Mouse (Mus musculus) heart, postnatal 0 days (tissue): ENCODE data around the gene Agbl1.

ENCODE experiments used
- CTCF ChIP-seq: IDR thresholded peaks from 2 replicates; pipeline ENCODE4 v1.5.1; 2016; ENCODE audit warnings: antibody characterized with exemption, control low read depth, low read depth
- EP300 ChIP-seq: IDR thresholded peaks from 2 replicates; pipeline ENCODE4 v1.6.1; 2016; ENCODE audit warnings: antibody characterized with exemption, low read depth

- TF ChIP-seq CTCF (no peak), EP300 (no peak)
Observed at GRCm38 (mm10) chr7:76438988-76439387, 209.3 kb downstream of the Agbl1 start.
